Mouse (Mus musculus) CH12.LX (cell line): ENCODE measurements around the gene Ajm1. TPM values are rescaled to one million over a fixed set of nuclear protein-coding genes. Genes with fewer than 3 reads are reported as not detected.

Source experiments
- DNase-seq: peaks from one replicate; pipeline ENCODE4 v3.0.0-alpha.2; 2013; ENCODE audit errors: extremely low read depth
- H3K27ac ChIP-seq: 2 replicates; pipeline ENCODE4 v1.5.1; 2012; ENCODE audit warnings: low read depth, mild to moderate bottlenecking, control low read depth, moderate library complexity; ENCODE audit not compliant: insufficient read depth
- H3K27me3 ChIP-seq: replicated peaks from 2 replicates; pipeline ENCODE3; 2012; ENCODE audit warnings: inconsistent platforms
- H3K36me3 ChIP-seq, 2 experiments: replicated peaks in 1 of 2; 2 replicates each; pipeline versions ENCODE3 to v1.6.1; 2012; ENCODE audit warnings: inconsistent platforms in 1 of 2, low read length in 1 of 2, mild to moderate bottlenecking in 1 of 2, mixed read lengths in 1 of 2, moderate library complexity in 1 of 2; ENCODE audit not compliant: control insufficient read depth in 1 of 2, insufficient read depth in 1 of 2
- H3K4me1 ChIP-seq, 2 experiments: 2 replicates each; pipeline ENCODE4 v1.6.1; 2012; ENCODE audit warnings: inconsistent platforms in 1 of 2, moderate library complexity in 1 of 2; ENCODE audit not compliant: insufficient read depth in 2 of 2, control insufficient read depth in 1 of 2
- H3K4me2 ChIP-seq: 2 replicates; pipeline ENCODE4 v1.6.1; 2012; ENCODE audit warnings: low read depth, mild to moderate bottlenecking, control low read depth; ENCODE audit not compliant: poor library complexity, insufficient read depth, severe bottlenecking
- H3K4me3 ChIP-seq, 3 experiments: fragments of 150-350 bp in 1 of 3; sonication (generic) in 1 of 3; replicated peaks in 1 of 3; 2 replicates each; pipeline versions ENCODE3 to v1.5.1; 2011 to 2012; ENCODE audit warnings: low read depth in 2 of 3, low read length in 2 of 3, mild to moderate bottlenecking in 2 of 3, moderate library complexity in 2 of 3, control low read depth in 1 of 3, improper control_type of control experiment in 1 of 3, inconsistent platforms in 1 of 3, mixed read lengths in 1 of 3; ENCODE audit not compliant: poor library complexity in 1 of 3
- H3K79me2 ChIP-seq: replicated peaks from 2 replicates; pipeline ENCODE4 v1.6.1; 2012; ENCODE audit warnings: mild to moderate bottlenecking, moderate library complexity; ENCODE audit not compliant: control insufficient read depth, poor library complexity, insufficient read depth, severe bottlenecking; ENCODE audit errors: extremely low read depth
- H3K9ac ChIP-seq: 2 replicates; pipeline ENCODE4 v1.6.1; 2012; ENCODE audit warnings: low read depth, mild to moderate bottlenecking, control low read depth, moderate library complexity; ENCODE audit not compliant: insufficient read depth
- H3K9me3 ChIP-seq: replicated peaks from 2 replicates; pipeline ENCODE3; 2012; ENCODE audit warnings: low read length, inconsistent platforms, mixed read lengths
- CHD1 ChIP-seq: IDR thresholded peaks from 2 replicates; pipeline ENCODE4 v1.6.1; 2012; ENCODE audit warnings: low read depth, low read length, improper control_type of control experiment, inconsistent platforms
- CTCF ChIP-seq, 2 experiments: IDR thresholded peaks in 1 of 2; conservative IDR thresholded peaks in 1 of 2; 2 replicates each; pipeline ENCODE4 v1.5.1; 2011 to 2012; ENCODE audit warnings: low read depth in 2 of 2, low read length in 2 of 2, improper control_type of control experiment in 1 of 2, inconsistent platforms in 1 of 2, mild to moderate bottlenecking in 1 of 2, moderate library complexity in 1 of 2
- GABPA ChIP-seq: IDR thresholded peaks from 2 replicates; pipeline ENCODE4 v1.6.1; 2012; ENCODE audit warnings: low read depth, low read length, improper control_type of control experiment, inconsistent platforms; ENCODE audit not compliant: insufficient replicate concordance
- HCFC1 ChIP-seq: IDR thresholded peaks from 2 replicates; pipeline ENCODE4 v1.6.1; 2012; ENCODE audit warnings: low read depth, mild to moderate bottlenecking, inconsistent platforms, low read length, improper control_type of control experiment
- KAT2A ChIP-seq: IDR thresholded peaks from 2 replicates; pipeline ENCODE4 v1.6.1; 2012; ENCODE audit warnings: low read length, improper control_type of control experiment, inconsistent platforms; ENCODE audit not compliant: insufficient replicate concordance
- MAX ChIP-seq: IDR thresholded peaks from 2 replicates; pipeline ENCODE4 v1.6.1; 2011; ENCODE audit warnings: low read length, improper control_type of control experiment
- MEF2A ChIP-seq: IDR thresholded peaks from 2 replicates; pipeline ENCODE4 v1.6.1; 2014; ENCODE audit warnings: low read depth, mild to moderate bottlenecking, inconsistent platforms, low read length, improper control_type of control experiment, borderline replicate concordance
- POLR2AphosphoS2 ChIP-seq: IDR thresholded peaks from 2 replicates; pipeline ENCODE4 v1.6.1; 2011; ENCODE audit warnings: low read depth, low read length, improper control_type of control experiment
- RAD21 ChIP-seq: IDR thresholded peaks from 2 replicates; pipeline ENCODE4 v1.6.1; 2011; ENCODE audit warnings: low read depth, mild to moderate bottlenecking, low read length, improper control_type of control experiment, moderate library complexity
- RCOR1 ChIP-seq: conservative IDR thresholded peaks from 2 replicates; pipeline ENCODE4 v1.6.1; 2012; ENCODE audit warnings: low read depth, mild to moderate bottlenecking, inconsistent platforms, low read length, improper control_type of control experiment
- SMC3 ChIP-seq: IDR thresholded peaks from 2 replicates; pipeline ENCODE4 v1.6.1; 2011; ENCODE audit warnings: low read depth, low read length, improper control_type of control experiment
- TCF12 ChIP-seq: IDR thresholded peaks from 2 replicates; pipeline ENCODE4 v1.6.1; 2014; ENCODE audit warnings: low read depth, mild to moderate bottlenecking, inconsistent platforms, low read length, improper control_type of control experiment
- dilution Hi-C: fragments of 300-500 bp; cut with MboI; formaldehyde crosslinking; loops from 2 replicates; pipeline ENCODE4 v1.14.3; 2020; ENCODE audit warnings: low sequenced_read_pairs; ENCODE audit not compliant: extremely low pct_unique_long_range_greater_than_20kb, extremely low pct_ligation_motif_present
- in situ Hi-C: fragments of 300-500 bp; cut with MboI; formaldehyde crosslinking; loops from 3 replicates; pipeline ENCODE4 v1.14.3; 2019; ENCODE audit warnings: low sequenced_read_pairs, low pct_ligation_motif_present, low pct_unique_long_range_greater_than_20kb, mixed read lengths
- polyA plus RNA-seq: library from polyadenylated mRNA; unstranded; fragments of >175 nt; gene quantifications from 2 replicates; pipeline ENCODE4 v1.2.1, GENCODE M21; 2012; ENCODE audit warnings: low read depth; ENCODE audit not compliant: insufficient read length
- total RNA-seq, 2 experiments: library from RNA; depleted of rRNA; stranded (reverse); fragments of 300-350 nt in 1 of 2; fragments of >200 nt in 1 of 2; gene quantifications; 2 replicates each; pipeline ENCODE4 v1.2.3; 2012 to 2014

The Ajm1 gene
- 0.97 and 1.4 TPM in 2 replicates for total RNA-seq (2012; rRNA removed)
- total RNA-seq (2014; rRNA removed): 0.23 and 0.31 TPM in 2 replicates
- polyA plus RNA-seq: 0.93 and 1.4 TPM in 2 replicates

DNA sequence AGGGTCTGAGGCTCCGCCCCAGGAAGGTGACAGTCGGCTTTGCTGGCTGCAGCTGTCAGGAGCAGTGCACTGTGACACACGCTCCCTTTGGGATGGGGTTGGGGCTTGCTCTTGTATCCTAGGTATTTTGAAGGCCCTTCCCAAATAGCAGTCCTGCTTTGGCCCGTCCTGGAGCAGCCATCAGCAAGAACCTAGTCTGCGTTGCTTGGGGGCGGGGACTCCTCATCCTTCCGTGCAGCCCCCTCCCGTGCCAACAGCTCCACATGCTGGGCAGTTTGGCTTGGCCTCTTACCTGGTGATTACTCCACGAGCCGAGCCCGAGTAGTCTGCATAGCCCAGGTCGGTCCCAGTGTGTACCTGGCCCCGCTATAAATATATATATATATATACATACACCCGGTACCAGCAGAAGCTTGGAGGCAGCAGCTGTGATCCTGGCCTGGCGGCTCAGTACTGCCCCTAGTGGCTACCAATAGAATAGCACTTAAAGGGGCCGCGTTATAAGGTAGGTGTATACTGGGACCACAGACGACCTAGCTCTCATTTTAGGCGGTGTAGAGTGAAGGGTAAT is at the start of gene Ajm1:
TSS of gene Ajm1 (minus strand) at position 464 of the 571 bp plus-strand sequence.
- in situ Hi-C loops (no loop called here), dilution Hi-C loops (no loop called here)
- Histone ChIP-seq H3K36me3 (peaks cover 47 to 78% of the 10 kb centered on the region in 2 experiments), H3K4me1 (peaks cover 5 to 24% of the 10 kb centered on the region in 2 experiments; a peak in 3 of 4 replicates), H3K4me3 (peak within 1 kb of the TSS; percentile 57 to 60 (median 59)), H3K4me2 (peak within 1 kb of the TSS; percentile 34), H3K27ac (no peak within 1 kb of the TSS), H3K79me2 (no peaks in the 10 kb centered on the region), H3K9me3 (peaks cover 37% of the 10 kb centered on the region), H3K27me3 (no peaks in the 10 kb centered on the region), H3K9ac (no peak within 1 kb of the TSS)
- TF ChIP-seq SMC3 (no peak; the same call in 1 of the 2 replicates), POLR2AphosphoS2 (0 out of 2 replicates have a peak, but pooled peaks have one; percentile 64), CTCF (conservative IDR thresholded peaks at IDR 0.05 in 1 of 2, IDR thresholded peaks at IDR 0.05 in 1 of 2; ENCODE audit: low read depth in 2 of 2, low read length in 2 of 2) (peak; percentile 82 to 89), RAD21 (peak; percentile 49), TCF12 (peak; percentile 35; the same call in 1 of the 2 replicates), MAX (no peak)
- DNase-seq: peak; percentile 76

GRCm38 (mm10) chr2:25628738-25629137 is 47.2 kb upstream of the Ajm1 start:
- H3K4me2 ChIP-seq: no peak overlapping the region
- no peak overlapping the region for H3K27ac ChIP-seq
- no peak overlapping the region for H3K4me3 ChIP-seq
- in situ Hi-C loops: no loop called here
- H3K36me3 ChIP-seq: no peaks in the 10 kb centered on the region
- TF ChIP-seq GABPA (no peak), MEF2A (no peak)
- no peak overlapping the region for H3K9ac ChIP-seq
- peaks cover 88% of the 10 kb centered on the region for H3K27me3 ChIP-seq
- dilution Hi-C loops: no loop called here
- no peaks in the 10 kb centered on the region for H3K4me1 ChIP-seq
- H3K9me3 ChIP-seq: no peaks in the 10 kb centered on the region
- no peak for DNase-seq
- H3K79me2 ChIP-seq: no peaks in the 10 kb centered on the region

DNA sequence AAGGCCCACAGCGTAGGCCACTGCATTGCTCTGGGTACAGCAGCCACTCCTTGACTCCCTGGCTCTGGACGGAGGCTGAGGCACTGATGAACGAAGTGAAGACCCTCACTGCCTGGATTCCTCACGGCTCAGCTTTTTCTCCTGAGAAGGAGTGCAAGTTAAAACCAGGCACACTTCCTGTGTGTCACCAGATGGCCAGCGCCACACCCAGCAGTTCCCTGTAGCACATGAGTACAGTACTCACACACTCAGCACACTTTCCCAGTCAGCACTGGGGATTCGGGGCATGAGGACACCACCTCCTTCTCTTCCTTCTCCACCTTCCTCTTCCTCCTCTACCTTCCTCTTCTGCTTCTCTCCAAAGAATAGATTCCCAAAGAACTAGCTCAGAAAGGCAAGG is 46.3 kb upstream of the Ajm1 start, which contains the start of gene Fcna:
TSS of gene Fcna (minus strand) at position 220 of the 400 bp plus-strand sequence.
- dilution Hi-C loops: no loop called here
- H3K4me2 ChIP-seq: no peak within 1 kb of the TSS
- TF ChIP-seq KAT2A (no peak), HCFC1 (no peak), RCOR1 (no peak), CHD1 (no peak)
- H3K36me3 ChIP-seq: no peaks in the 10 kb centered on the region
- H3K79me2 ChIP-seq: no peaks in the 10 kb centered on the region
- no peak within 1 kb of the TSS for H3K4me3 ChIP-seq
- no peak within 1 kb of the TSS for H3K27ac ChIP-seq
- H3K9ac ChIP-seq: no peak within 1 kb of the TSS
- peaks cover 88% of the 10 kb centered on the region for H3K27me3 ChIP-seq
- DNase-seq: no peak
- in situ Hi-C loops: no loop called here
- no peaks in the 10 kb centered on the region for H3K4me1 ChIP-seq
- no peaks in the 10 kb centered on the region for H3K9me3 ChIP-seq
